Mouse (Mus musculus) stomach, postnatal 0 days (tissue): Measurements from ENCODE around the gene Spata9.

Experiments used
- CTCF ChIP-seq: IDR thresholded peaks from 2 replicates; pipeline ENCODE4 v1.5.1; 2016; ENCODE audit warnings: antibody characterized with exemption, low read depth, mild to moderate bottlenecking, moderate library complexity
- EP300 ChIP-seq: optimal IDR thresholded peaks from 2 replicates; pipeline ENCODE3; 2016; ENCODE audit warnings: antibody characterized with exemption

GRCm38 (mm10) chr13:75942731-75943130, 24.2 kb upstream of the Spata9 start:
- TF ChIP-seq CTCF (peak; percentile 33), EP300 (no peak)
